Mouse (Mus musculus): Measurements from ENCODE around the gene Tvp23a.

Tvp23a gene

DNA sequence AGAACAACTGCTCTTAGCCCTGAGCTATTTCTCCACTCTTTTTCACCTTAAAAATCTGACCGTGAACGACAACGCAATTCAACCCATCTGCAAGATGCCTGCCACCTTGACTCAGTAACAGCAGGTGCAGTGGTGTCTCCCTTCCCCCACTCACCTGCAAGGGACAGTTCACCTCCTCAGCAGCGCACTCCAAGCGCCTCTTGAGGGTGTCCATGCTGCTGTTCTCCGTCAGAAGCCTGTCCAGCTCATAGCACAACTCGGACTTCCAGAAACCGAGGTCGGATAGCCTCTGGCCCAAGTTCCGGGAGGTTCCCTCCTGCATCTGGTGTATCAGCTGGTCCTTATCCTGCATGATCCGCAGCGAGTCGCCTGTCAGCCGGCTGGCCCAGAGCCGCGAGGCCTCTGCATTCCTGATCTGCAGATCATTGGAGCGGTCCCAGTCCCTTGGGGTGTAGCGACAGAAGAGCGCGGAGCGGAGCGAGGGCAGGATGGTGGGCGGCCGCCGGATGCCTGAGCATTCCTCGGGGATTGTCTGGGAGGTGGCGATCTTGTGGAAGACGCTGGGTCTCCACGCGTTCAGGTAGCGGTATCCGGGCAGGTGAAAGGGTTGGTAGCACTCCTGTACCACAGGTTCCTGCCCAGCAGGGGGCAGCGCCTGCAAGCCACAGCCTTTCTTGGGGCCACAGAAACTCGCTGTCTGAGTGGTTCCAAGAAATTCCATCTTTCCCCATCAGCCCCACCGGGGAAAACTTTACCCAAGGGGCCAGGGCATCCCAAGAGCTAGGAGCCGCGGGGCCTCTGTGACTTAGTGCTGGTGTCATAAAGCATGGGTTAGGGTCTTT lies 52.2 kb downstream of the Tvp23a start, which contains the start of gene Tekt5:
Gene Tekt5, minus strand, starts transcription at position 792 of the 842 bp plus-strand sequence.
- DNase-seq (ENCODE audit: low spot score in 2 of 2) = no peak

DNA sequence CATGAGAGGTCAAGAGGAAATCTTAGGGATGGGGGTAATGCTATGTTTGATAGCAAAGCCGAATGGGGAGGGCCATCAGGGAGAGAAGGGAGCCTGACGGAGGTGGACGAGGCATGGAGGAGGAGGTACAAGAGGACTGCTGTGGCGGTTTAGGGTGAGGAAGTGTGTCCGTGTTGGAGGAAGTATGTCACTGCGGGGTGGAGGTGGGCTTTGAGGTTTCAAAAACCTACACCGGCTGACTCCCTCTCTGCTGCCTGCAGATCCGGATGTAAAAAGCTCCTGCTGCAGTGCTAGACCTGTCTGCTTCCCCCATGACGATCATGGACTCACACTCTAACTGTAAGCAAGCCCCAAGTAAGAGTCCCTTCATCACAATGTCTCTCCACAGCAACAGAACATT lies 54.6 kb downstream of the Tvp23a start:
- DNase-seq (ENCODE audit: low spot score in 2 of 2) = no peak

DNA sequence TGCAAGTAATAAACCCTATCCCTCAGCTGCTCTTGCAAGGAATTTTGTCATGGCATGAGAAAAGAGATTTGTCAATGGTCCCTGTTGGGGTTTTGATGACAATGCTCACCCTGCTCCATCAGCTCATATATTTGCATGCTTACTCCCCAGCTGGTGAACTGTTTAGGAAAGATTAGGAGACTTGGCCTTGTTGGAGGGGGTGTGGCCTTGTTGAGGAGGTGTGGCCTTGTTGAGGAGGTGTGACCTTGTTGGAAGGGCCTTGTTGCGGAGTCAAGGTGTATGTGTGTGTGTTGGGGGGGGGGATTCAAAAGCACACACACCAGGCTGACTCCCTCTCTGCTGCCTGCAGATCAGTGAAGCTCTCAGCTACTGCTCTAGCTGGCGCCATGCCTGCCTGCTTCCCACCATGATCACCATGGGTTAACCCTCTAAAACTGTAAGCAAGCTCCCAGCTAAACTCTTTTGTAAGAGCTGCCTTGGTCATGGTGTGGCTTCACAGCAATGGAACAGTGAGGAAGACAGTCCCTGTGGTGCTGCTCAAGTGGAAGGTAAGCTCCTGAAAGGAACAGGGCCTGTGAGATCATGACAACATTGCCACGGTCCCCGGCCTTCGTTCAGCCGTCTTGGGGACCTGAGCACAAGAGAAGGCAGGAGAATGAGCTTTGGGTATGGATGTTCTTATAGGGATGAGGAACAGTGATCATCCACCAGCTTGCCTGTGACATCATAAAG lies 58.4 kb downstream of the Tvp23a start:
- DNase-seq (ENCODE audit: low spot score in 2 of 2) = no peak

DNA sequence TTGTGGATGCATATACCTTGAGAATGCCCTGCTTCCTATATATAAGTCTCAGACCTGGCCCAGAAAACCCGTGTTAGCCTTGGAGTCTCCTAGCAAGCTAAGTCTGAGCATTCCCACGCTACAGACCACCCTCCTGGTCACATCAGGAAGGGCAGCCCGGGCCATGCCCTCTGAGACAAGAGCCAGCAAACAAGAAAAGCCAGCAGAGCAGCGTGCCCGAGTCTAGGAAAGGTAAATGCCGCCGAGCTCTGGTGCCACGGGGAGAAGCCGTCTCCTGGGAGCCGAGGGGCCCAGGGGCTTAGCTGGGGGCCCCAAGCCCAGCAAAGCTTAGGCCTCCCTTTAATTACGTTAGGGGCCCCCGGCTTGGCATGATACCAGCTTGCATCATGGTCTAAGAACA lies 61.9 kb downstream of the Tvp23a start:
- DNase-seq (ENCODE audit: low spot score in 2 of 2) = no peak

DNA sequence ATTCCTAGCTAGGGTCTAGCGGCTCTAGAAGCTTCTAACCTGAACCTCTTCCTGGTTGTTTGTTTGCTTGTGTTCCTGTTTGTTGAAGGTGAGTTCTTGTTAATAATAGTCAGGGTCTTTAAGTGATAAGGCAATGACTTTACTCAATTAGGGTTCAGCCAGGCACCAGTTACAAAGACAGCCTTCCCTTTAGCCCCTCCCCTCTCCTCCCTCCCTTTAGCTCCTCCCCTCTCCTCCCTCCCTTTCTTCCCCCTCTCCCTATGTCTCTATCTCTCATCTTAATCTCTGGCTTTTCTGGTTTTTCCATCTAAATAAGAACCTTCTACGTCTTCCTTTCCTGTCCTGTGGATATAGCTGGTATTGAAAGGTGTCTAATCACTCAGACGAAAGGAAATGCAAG lies 62.6 kb downstream of the Tvp23a start:
- no peak for DNase-seq (ENCODE audit: low spot score in 2 of 2)

DNA sequence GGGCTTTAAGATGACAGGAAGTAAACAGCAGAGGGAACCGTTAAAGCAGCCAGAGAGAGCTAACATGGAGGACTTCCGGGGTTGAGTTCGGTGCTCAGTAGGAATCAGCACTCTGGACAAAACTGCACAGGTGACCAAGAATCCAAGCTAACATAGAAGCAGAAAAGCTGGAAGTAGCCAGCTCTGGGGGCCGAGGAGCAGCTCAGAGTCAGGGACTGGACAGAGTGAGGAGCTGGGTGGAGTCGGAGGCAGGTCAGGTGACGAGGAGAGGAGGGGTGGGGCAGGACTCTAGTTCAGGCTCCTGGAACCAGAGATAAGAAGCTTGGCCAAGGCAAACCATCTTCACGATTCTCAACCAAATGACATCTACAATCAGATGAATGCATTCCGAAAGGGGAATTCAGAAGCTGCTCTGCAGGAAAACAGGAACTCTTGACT lies 63.1 kb downstream of the Tvp23a start:
- DNase-seq (ENCODE audit: low spot score in 2 of 2) = no peak

DNA sequence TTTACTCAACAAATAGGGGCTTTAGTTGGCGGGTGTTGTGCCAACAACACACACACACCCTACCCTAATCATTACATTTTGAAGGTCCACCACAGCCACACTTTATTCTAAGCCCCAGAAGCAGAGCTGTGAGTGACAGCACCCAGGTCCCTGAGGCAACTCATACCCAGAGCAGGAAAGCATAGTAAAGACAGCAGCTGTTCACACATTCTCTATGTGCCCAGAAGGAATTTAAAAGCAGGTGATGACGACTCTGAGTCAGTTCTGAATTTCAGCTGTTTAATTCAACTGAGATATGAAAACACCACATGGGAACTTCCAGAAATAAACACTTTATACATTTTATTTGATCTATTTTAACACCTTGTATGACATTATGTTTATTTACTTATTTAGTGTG lies 67.6 kb downstream of the Tvp23a start:
- peak in 1 of 2 experiments; percentile 46 for DNase-seq (ENCODE audit: low spot score in 2 of 2)

DNA sequence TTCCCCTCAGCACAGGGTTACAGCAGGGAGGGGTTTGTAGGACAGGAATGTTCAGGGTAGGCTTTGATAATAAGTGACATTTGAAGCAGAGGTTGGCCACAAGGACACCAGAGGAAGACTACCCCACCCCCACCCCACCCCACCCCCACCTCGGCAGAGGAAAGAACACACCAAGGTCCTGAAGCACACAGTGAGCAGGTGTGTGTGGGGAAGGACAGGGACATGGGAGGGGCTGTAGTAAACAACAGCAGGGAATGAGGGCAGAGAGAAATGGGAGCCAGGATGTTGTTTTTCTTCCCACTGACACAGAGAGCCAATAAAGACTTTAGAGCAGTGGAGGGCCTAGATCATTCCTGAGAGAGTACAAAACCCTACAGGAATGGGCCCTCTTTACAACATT lies 69.9 kb downstream of the Tvp23a start:
- DNase-seq (ENCODE audit: low spot score in 2 of 2) = no peak

DNA sequence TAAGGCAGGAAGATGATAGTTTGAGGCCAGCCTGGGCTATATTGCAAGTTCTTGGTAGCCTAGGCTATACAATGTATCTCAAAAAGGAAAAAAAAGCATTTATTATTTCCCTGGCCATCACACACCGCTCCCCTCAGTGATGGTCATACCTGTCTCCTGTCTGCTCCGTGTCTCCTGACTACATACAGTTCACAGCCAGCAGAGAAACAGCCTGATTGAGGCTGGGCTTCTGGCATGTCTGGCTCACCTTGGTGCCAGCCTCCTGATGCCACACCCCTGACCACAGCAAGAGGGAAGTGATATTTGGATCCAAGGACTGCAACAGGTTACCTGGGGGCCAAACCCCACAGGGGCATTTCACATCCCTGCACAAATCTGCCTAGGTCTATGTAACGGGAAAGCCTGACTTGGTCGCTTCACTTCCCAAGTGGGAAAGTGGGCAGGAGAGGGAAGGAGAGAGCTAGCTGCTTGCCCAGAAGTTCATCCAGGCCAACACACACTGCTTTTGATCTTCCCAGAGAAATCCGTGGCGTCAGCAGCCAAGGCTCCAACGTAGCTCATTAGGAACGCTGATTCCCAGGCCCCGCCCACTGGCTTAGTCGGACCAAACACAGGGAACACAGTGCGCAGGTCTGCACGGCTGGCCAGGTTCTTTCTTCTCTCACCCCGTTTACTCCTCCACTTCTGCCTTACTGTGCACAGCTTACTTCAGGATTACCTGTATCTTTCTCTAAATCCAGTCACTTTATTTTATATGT lies 72.7 kb downstream of the Tvp23a start:
- DNase-seq (ENCODE audit: low spot score in 2 of 2) = no peak

DNA sequence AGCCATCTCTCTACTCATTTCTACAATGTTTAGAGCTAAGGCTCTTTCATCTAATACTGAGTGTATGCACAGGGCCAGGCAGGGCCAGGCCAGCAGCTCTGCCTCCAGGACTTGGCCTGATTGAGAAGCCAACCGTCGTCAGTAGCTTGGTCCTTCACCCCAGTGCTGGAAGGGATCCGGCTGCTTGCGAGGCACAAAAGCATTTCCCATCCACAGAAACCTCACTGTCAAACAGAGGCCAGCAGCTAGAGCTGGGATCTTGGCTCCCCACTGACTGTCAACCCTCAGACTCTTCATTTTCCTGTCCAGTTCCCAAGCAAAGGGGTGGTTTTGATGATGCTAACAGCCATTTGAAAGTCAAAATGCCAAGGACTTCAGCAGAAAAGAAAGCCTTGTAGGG lies 74.8 kb downstream of the Tvp23a start:
- DNase-seq (ENCODE audit: low spot score in 2 of 2) = no peak
